Mouse (Mus musculus): ENCODE measurements around the gene Hist1h3i. TPM values are rescaled to one million over a fixed set of nuclear protein-coding genes. Genes with fewer than 3 reads are reported as not detected.

Gene Hist1h3i
- total RNA-seq, 2 experiments from 2014 or later = 85.1 to 110 TPM

DNA sequence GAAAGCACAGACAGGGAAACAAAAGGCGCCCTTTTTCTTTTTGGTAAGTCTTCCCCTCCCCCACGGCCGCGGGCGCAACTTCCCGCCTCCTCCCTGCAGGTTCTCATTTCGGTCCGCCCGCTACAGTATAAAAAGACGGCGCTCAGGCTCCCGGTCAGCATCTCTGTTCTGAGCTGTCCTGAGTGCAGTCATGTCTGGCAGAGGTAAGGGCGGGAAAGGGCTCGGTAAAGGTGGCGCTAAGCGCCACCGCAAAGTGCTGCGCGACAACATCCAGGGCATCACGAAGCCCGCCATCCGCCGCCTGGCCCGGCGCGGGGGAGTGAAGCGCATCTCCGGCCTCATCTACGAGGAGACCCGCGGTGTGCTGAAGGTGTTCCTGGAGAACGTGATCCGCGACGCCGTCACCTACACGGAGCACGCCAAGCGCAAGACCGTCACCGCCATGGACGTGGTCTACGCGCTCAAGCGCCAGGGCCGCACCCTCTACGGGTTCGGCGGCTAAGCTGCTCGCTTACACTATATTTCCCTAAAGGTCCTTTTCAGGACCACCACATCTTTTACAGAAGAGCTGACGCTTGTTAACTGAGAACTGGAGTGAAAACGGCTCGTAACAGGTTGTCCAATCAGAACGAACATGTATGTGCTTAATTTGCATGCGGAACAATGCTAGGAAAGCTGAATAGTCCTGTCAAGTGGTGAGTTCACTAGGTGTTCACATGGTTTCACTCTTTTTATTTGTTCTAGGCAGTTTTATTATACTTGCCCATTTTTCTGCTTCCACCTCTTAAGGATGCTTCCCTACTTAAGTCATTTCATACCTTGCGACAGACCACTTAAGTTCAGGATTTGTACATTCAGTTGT, 48.0 kb downstream of the Hist1h3i start, which contains the start of gene Hist1h4j:
Gene Hist1h4j (plus strand): TSS at position 159 of the 862 bp plus-strand sequence.
- peak; percentile 67 to 81 for DNase-seq (ENCODE audit: low spot score in 2 of 2)

DNA sequence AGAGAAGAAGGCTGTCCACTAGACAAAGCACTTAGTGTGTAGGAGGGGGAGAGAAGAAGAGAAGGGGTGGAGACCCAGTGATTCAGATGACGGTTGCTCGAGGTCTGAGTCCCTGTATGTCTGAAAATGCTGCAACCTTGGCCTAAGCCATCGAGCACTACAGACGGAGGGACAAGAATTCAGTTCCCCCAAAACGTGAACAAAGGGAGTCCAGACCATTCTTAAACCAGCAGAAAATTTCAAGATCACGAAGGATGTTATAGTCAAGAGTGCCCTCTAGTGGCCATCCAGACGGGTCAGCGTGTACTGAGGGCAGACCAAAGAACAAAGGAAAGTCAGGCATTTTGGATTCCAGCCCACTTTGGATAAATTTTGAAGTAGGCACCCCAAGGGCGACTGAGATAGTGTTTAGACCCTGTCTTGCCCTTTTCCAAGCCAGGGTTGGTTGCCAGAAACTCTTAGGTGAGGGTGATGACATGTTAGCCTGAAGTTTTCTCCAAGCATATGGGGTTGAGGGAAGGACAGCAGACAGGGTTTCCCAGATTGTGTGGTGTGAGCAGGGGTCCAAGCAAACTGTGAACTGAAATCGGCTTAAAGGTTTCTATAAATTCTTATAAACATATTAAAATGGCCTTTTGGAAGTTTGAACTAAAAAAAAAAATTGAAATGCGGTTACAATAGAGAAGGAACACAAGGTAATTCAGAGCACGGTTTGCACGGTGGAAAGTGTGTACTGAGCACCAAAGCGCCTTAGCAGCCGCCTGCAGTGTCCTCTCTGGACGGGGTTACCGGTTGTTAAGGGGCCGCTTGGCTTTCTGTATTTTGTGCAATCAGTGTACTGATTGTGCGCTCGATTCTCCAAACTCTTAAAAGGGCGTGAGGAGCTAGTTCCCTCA, 48.9 kb downstream of the Hist1h3i start:
- DNase-seq (ENCODE audit: low spot score in 2 of 2) = peak; percentile 70 to 77

DNA sequence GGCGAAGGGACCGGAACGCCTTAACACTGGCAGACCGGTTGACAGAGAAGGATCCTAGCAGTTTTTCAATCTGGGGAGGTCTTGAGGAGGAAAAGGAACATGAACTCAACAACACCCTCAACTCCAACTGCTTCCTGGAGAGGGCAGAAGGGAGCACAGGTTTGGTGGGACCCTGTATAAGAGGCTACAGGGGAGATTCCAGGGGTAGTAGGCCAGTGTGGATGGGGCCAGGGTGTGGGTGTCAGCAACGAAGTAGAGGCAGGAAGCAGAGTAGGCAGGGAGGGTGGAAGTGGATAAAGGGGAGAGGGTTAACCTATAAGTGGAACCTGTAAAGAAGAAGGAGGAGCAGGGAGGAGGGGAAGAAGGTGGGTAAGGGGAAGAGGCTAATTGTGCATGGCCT, 49.7 kb downstream of the Hist1h3i start:
- no peak for DNase-seq (ENCODE audit: low spot score in 2 of 2)

Small RNA genes lying within 50 kb of the gene (microRNA-seq; reads per million reads assigned to microRNA genes)
- 0 reads per million in 2 experiments for gene Gm19658
- gene Gm44346 = 0 reads per million in 2 experiments
- gene Gm44454 = 0.22 to 0.78 reads per million in 2 experiments
- 0 reads per million in 2 experiments for gene Gm44466

Other genes starting within 250 kb of the Hist1h3i start
- not detected for gene Olfr1366, start 240.6 kb downstream of the Hist1h3i start, total RNA-seq (2021)
- not detected for gene Olfr1535, start 223.5 kb downstream of the Hist1h3i start, total RNA-seq (2021)
- gene Olfr1364, start 201.6 kb downstream of the Hist1h3i start, total RNA-seq (2021) = not detected
- gene Olfr1362, start 169.3 kb downstream of the Hist1h3i start, total RNA-seq (2021) = not detected
- not detected for gene Olfr11, start 140.9 kb downstream of the Hist1h3i start, total RNA-seq (2021)
- not detected for gene Olfr1361, start 120.0 kb downstream of the Hist1h3i start, total RNA-seq (2021)
- not detected for gene Olfr1360, start 106.0 kb downstream of the Hist1h3i start, total RNA-seq (2021)
- not detected for gene Olfr1359, start 85.3 kb downstream of the Hist1h3i start, total RNA-seq (2021)
- gene Hist1h2bl, start 67.2 kb downstream of the Hist1h3i start, total RNA-seq (2021) = 10 to 100 TPM; 55.7 to 83.1 TPM
- 10 to 100 TPM; 69.8 to 77.4 TPM for gene Hist1h2ai, start 66.9 kb downstream of the Hist1h3i start, total RNA-seq (2021)
- gene Hist1h3h, start 65.7 kb downstream of the Hist1h3i start, total RNA-seq (2021) = 100 to 1,000 TPM; 100 to 141 TPM
- 10 to 100 TPM; 17.6 to 20.3 TPM for gene Hist1h2bm, start 61.3 kb downstream of the Hist1h3i start, total RNA-seq (2021)
- 10 to 100 TPM; 22.7 to 23.3 TPM for gene Hist1h4j, start 48.3 kb downstream of the Hist1h3i start, total RNA-seq (2021)
- gene Hist1h4k, start 32.9 kb downstream of the Hist1h3i start, total RNA-seq (2021) = 100 to 1,000 TPM; 312 to 419 TPM
- gene Hist1h2ak, start 29.5 kb downstream of the Hist1h3i start, total RNA-seq (2021) = 10 to 100 TPM; 27.8 to 28.5 TPM
- gene Hist1h2bn, start 29.2 kb downstream of the Hist1h3i start, total RNA-seq (2021) = 10 to 100 TPM; 26.0 to 38.7 TPM
- gene Hist1h1b, start 2.7 kb downstream of the Hist1h3i start, total RNA-seq (2021) = 10 to 100 TPM; 33.1 to 44.1 TPM
- 10 to 100 TPM; 11.0 to 16.4 TPM for gene Hist1h2an, start 3.8 kb upstream of the Hist1h3i start, total RNA-seq (2021)
- gene Hist1h2bp, start 4.1 kb upstream of the Hist1h3i start, total RNA-seq (2021) = 10 to 100 TPM; 22.4 to 23.5 TPM
- gene Hist1h2bq, start 26.8 kb upstream of the Hist1h3i start, total RNA-seq (2021) = 10 to 100 TPM; 52.8 to 66.3 TPM
- gene Hist1h2ao, start 27.1 kb upstream of the Hist1h3i start, total RNA-seq (2021) = 10 to 100 TPM; 36.4 to 41.0 TPM
- gene Hist1h4m, start 28.4 kb upstream of the Hist1h3i start, total RNA-seq (2021) = 100 to 1,000 TPM; 214 to 219 TPM
- gene Hist1h4n, start 48.8 kb upstream of the Hist1h3i start, total RNA-seq (2021) = 10 to 100 TPM; 22.0 to 32.1 TPM
- 10 to 100 TPM; 67.2 to 82.7 TPM for gene Hist1h2ap, start 50.1 kb upstream of the Hist1h3i start, total RNA-seq (2021)
- gene Hist1h2br, start 50.4 kb upstream of the Hist1h3i start, total RNA-seq (2021) = 10 to 100 TPM; 52.5 to 64.9 TPM
- 1 to 10 TPM; 5.1 to 6.0 TPM for gene Zfp184, start 161.7 kb upstream of the Hist1h3i start, total RNA-seq (2021)
- under 1 TPM; 0.22 to 0.23 TPM for gene Pom121l2, start 197.8 kb upstream of the Hist1h3i start, total RNA-seq (2021)
- not detected for gene Prss16, start 226.4 kb upstream of the Hist1h3i start, total RNA-seq (2021)